Mouse (Mus musculus) spleen, postnatal 10 days (tissue): ENCODE measurements around the gene Robo4.

ENCODE experiments used
- DNase-seq, 2 experiments: peaks; one replicate each; pipeline ENCODE4 v3.0.0; 2021 to 2022; ENCODE audit warnings: low spot score in 2 of 2

The Robo4 gene

GRCm38 (mm10) chr9:37402501-37402900, 804 bp downstream of the Robo4 start:
- DNase-seq = no peak

GRCm38 (mm10) chr9:37403011-37403410, 1.3 kb downstream of the Robo4 start:
- DNase-seq = no peak

GRCm38 (mm10) chr9:37406372-37406771, 4.7 kb downstream of the Robo4 start:
- no peak for DNase-seq

GRCm38 (mm10) chr9:37407850-37408502, 6.3 kb downstream of the Robo4 start:
- no peak for DNase-seq

- no peak for DNase-seq
Measured at GRCm38 (mm10) chr9:37409698-37410445, 8.2 kb downstream of the Robo4 start.

GRCm38 (mm10) chr9:37412989-37413388, 11.3 kb downstream of the Robo4 start:
- DNase-seq = no peak

GRCm38 (mm10) chr9:37414666-37415065, 13.0 kb downstream of the Robo4 start:
- no peak for DNase-seq

- no peak for DNase-seq
Measured at GRCm38 (mm10) chr9:37418791-37419190, 17.1 kb downstream of the Robo4 start.

GRCm38 (mm10) chr9:37420676-37421075, 19.0 kb downstream of the Robo4 start:
- peak; percentile 31 to 78 for DNase-seq

- peak in 1 of 2 experiments; percentile 59 for DNase-seq
Measured at GRCm38 (mm10) chr9:37421239-37421638, 19.5 kb downstream of the Robo4 start.

GRCm38 (mm10) chr9:37429326-37429725, 27.6 kb downstream of the Robo4 start:
- no peak for DNase-seq

- DNase-seq = peak; percentile 56 to 84
Measured at GRCm38 (mm10) chr9:37430582-37430981, 28.9 kb downstream of the Robo4 start.

GRCm38 (mm10) chr9:37432026-37432666, 30.4 kb downstream of the Robo4 start:
- DNase-seq = peak in 1 of 2 experiments; percentile 46

- no peak for DNase-seq
Measured at GRCm38 (mm10) chr9:37432720-37433421, 31.2 kb downstream of the Robo4 start, which contains the start of gene Robo3. Robo3 (minus strand) TSS chr9:37433246.

- no peak for DNase-seq
Measured at GRCm38 (mm10) chr9:37433823-37434560, 32.3 kb downstream of the Robo4 start.

- DNase-seq = no peak
Measured at GRCm38 (mm10) chr9:37434932-37435331, 33.2 kb downstream of the Robo4 start.

GRCm38 (mm10) chr9:37435616-37436015, 33.9 kb downstream of the Robo4 start:
- no peak for DNase-seq

- DNase-seq = no peak
Measured at GRCm38 (mm10) chr9:37437772-37438735, 36.4 kb downstream of the Robo4 start.

- DNase-seq = no peak
Measured at GRCm38 (mm10) chr9:37452401-37452800, 50.7 kb downstream of the Robo4 start.

- no peak for DNase-seq
Measured at GRCm38 (mm10) chr9:37453328-37453727, 51.6 kb downstream of the Robo4 start.
